Mouse (Mus musculus) forebrain, embryonic 12.5 days (tissue): Measurements from ENCODE around the gene Dusp11. TPM values are rescaled to one million over a fixed set of nuclear protein-coding genes. Genes with fewer than 3 reads are reported as not detected.
"Not testable (repeated sequence)": the region's sequence is repeated elsewhere in the genome, so short reads cannot be mapped to it uniquely, and the experiment has no call there.

Experiments used
- ATAC-seq: fragments of 200-750 bp; cut with Nextera tagmentation; 2 replicates; pipeline ENCODE4 v1.8.0; 2017; ENCODE audit warnings: moderate TSS enrichment; ENCODE audit not compliant: low FRiP score
- H3K27ac ChIP-seq: fragments of 300-500 bp; sonication (generic); 2 replicates; pipeline ENCODE4 v1.5.1; 2016; ENCODE audit warnings: mild to moderate bottlenecking
- H3K27me3 ChIP-seq: fragments of 300-500 bp; sonication (generic); 2 replicates; pipeline ENCODE4 v1.6.1; 2016; ENCODE audit warnings: mild to moderate bottlenecking
- H3K36me3 ChIP-seq: fragments of 300-500 bp; sonication (generic); replicated peaks from 2 replicates; pipeline ENCODE4 v1.6.1; 2016; ENCODE audit warnings: mild to moderate bottlenecking
- H3K4me1 ChIP-seq: fragments of 300-500 bp; sonication (generic); 2 replicates; pipeline ENCODE4 v1.6.1; 2016
- H3K4me2 ChIP-seq: fragments of 300-500 bp; sonication (generic); 2 replicates; pipeline ENCODE4 v1.6.1; 2016; ENCODE audit warnings: mild to moderate bottlenecking, moderate library complexity
- H3K4me3 ChIP-seq: fragments of 300-500 bp; sonication (generic); replicated peaks from 2 replicates; pipeline ENCODE4 v1.5.1; 2016; ENCODE audit warnings: mild to moderate bottlenecking
- H3K9ac ChIP-seq: fragments of 300-500 bp; sonication (generic); 2 replicates; pipeline ENCODE4 v1.6.1; 2016; ENCODE audit warnings: mild to moderate bottlenecking
- H3K9me3 ChIP-seq: fragments of 300-500 bp; sonication (generic); 2 replicates; pipeline ENCODE4 v1.6.1; 2016
- WGBS: fragments of 180-500 bp; shearing (Covaris S2); methylation state at CpG from one replicate; pipeline ENCODE4 v1.1.7; 2016; 5-methylcytosine and 5-hydroxymethylcytosine counted together
- polyA plus RNA-seq: library from polyadenylated mRNA; unstranded; fragments of >200 nt; fragmentation: Nextera tagmentation; extraction: Ambion mirVana; gene quantifications from 2 replicates; pipeline ENCODE4 v1.2.1, GENCODE M21; 2016

Gene Dusp11
- polyA plus RNA-seq, 1 experiment from 2014 or later: 49.5 TPM

DNA sequence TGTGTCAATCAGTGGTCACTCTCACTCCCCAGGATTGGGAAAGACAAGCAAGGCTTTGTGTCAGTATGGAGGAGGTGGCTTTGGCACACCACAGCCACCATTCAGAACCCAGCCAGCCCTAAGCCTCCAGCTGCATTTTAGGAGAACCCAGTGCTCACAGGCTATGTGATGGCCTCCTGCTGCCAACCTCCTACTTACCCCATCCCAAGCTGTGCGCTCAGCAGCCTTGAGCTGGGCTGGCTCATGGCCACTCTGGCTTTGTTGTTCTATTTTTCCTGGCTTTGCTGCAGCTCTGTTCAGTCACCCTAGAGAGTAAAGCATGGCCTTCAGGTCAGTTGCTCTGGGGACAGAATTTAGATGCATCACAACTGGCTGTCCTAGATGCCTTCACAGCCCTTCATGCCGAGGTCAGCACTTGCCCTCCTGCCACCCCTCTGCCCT is 54.5 kb downstream of the Dusp11 start:
- H3K27me3 ChIP-seq, H3K4me3 ChIP-seq, H3K27ac ChIP-seq, H3K4me1 ChIP-seq, H3K9me3 ChIP-seq, H3K4me2 ChIP-seq, H3K36me3 ChIP-seq, ATAC-seq, H3K9ac ChIP-seq: not testable (repeated sequence)
- WGBS: 70% methylated on average over 2 of the region's 2 CpGs

GRCm38 (mm10) chr6:85904642-85905061 is 56.8 kb downstream of the Dusp11 start, which contains the start of gene Nat8f4:
Nat8f4 (minus strand) TSS chr6:85904884.
- Histone ChIP-seq H3K4me2 (peak within 1 kb of the TSS; percentile 50), H3K4me3 (peak within 1 kb of the TSS; percentile 36)
- ATAC-seq: peak; percentile 60; the same call in 1 of the 2 replicates
- not testable (repeated sequence) for H3K4me1 ChIP-seq, H3K9me3 ChIP-seq, H3K27me3 ChIP-seq, H3K27ac ChIP-seq, H3K36me3 ChIP-seq, H3K9ac ChIP-seq
- 14% methylated on average over 20 of the region's 20 CpGs for WGBS

DNA sequence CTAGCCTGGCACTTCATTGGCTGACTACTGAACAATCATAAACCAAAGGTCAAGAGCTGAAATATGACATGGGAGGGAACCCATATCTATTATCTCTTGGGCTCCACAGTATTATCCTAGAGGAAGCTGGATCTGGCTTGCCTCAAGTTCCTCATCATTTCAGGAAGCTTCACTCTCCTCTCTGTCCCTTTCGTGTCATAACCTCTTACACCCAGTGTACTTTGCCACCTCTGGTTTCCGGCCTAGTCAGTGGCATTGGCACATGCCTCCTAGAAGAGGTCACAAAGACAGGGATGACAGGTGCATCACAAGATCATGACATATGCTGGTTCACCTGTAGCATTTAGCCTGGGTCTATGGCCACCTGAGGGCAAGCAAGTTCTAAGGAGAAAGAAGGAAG is 59.2 kb downstream of the Dusp11 start:
- Histone ChIP-seq H3K4me1 (0 out of 2 replicates have a peak, but pooled peaks cover 2% of the 10 kb centered on the region), H3K36me3 (no peaks in the 10 kb centered on the region), H3K27me3 (0 out of 2 replicates have a peak, but pooled peaks cover 4% of the 10 kb centered on the region), H3K4me2 (no peak overlapping the region), H3K9ac (no peak overlapping the region), H3K27ac (no peak overlapping the region), H3K9me3 (no peaks in the 10 kb centered on the region), H3K4me3 (no peak overlapping the region)
- 94% methylated on average over 2 of the region's 2 CpGs for WGBS
- no peak for ATAC-seq

- 84% methylated on average over 7 of the region's 8 CpGs for WGBS
Measured at GRCm38 (mm10) chr6:85898596-85899475, 62.6 kb downstream of the Dusp11 start.

DNA sequence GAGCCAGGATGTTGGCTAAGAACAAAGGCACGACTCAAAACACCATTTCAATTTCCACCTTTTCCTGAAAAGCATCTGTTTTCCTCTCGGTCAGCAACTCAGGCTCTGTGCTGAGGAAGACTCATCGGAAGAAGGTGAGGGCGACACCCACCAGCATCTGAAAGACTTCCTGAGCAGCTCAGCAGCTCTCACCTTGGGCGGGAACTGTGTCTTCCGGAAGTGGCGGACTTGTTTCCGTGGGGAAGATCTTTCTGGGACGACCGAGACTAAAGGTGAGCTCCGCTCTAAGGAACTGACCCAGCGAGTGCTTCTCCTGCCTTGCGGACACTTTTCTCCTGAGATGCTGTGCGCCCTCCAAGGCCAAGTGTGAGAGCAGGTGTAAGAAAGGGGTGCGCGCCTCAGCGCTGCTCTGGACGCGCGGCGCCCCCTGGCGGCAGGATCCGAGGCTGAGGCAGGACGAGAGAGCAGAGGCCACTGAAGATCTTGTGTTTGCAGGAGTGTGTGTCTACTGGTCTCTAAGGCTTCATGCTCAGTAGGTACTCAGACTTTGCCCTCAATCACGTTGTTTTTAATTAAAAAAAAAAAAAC is 66.3 kb downstream of the Dusp11 start:
- not testable (repeated sequence) for H3K4me3 ChIP-seq, H3K27ac ChIP-seq, H3K9ac ChIP-seq, H3K4me2 ChIP-seq, H3K27me3 ChIP-seq, H3K36me3 ChIP-seq, H3K4me1 ChIP-seq, ATAC-seq
- WGBS: 72% methylated on average over 25 of the region's 25 CpGs
- peaks cover 12% of the 10 kb centered on the region; the same call in 1 of the 2 replicates for H3K9me3 ChIP-seq

More at GRCm38 (mm10) chr6:85898596-85899475, 62.6 kb downstream of the Dusp11 start:
- H3K27ac ChIP-seq, H3K9me3 ChIP-seq, H3K9ac ChIP-seq, H3K4me1 ChIP-seq, ATAC-seq, H3K27me3 ChIP-seq, H3K4me3 ChIP-seq, H3K36me3 ChIP-seq, H3K4me2 ChIP-seq: not testable (repeated sequence)

Other genes starting within 250 kb of the Dusp11 start
- not detected in 2 replicates for gene Nat8f7, start 248.5 kb downstream of the Dusp11 start, polyA plus RNA-seq
- gene Nat8f3, start 195.9 kb downstream of the Dusp11 start, polyA plus RNA-seq: 0.21 and 0.47 TPM in 2 replicates
- gene Nat8f6, start 140.7 kb downstream of the Dusp11 start, polyA plus RNA-seq: not detected in 2 replicates
- not detected in 2 replicates for gene Nat8f5, start 140.7 kb downstream of the Dusp11 start, polyA plus RNA-seq
- gene Nat8, start 129.6 kb downstream of the Dusp11 start, polyA plus RNA-seq: not detected in 2 replicates
- not detected in 2 replicates for gene Nat8f2, start 92.5 kb downstream of the Dusp11 start, polyA plus RNA-seq
- 7.6 and 7.9 TPM in 2 replicates for gene Nat8f4, start 56.8 kb downstream of the Dusp11 start, polyA plus RNA-seq
- 39.1 TPM in 2 replicates for gene Tprkb, start 49.8 kb downstream of the Dusp11 start, polyA plus RNA-seq
- 7.0 and 10.2 TPM in 2 replicates for gene Nat8f1, start 46.0 kb downstream of the Dusp11 start, polyA plus RNA-seq
- not detected in 2 replicates for gene Figla, start 54.5 kb upstream of the Dusp11 start, polyA plus RNA-seq
- gene Add2, start 67.0 kb upstream of the Dusp11 start, polyA plus RNA-seq: 124 and 128 TPM in 2 replicates
- gene Tgfa, start 233.6 kb upstream of the Dusp11 start, polyA plus RNA-seq: 3.0 and 4.3 TPM in 2 replicates